In genomic region chr11:69965271-69966005, GRCm38 (mm10) we compare ENCODE assay signal across 8 mouse cellular contexts. TPM values are rescaled to one million over a fixed set of nuclear protein-coding genes. Genes with fewer than 3 reads are reported as not detected.
DNase-seq lines count a peak whose midpoint lies in the region; ATAC-seq and TF ChIP-seq lines count a peak whose summit lies in the region.

No protein-coding gene starts in this region.

- no peaks in the 10 kb centered on the region for H3K9me3 ChIP-seq in heart, embryonic 11.5 days (replicated peaks; ENCODE audit: control insufficient read depth, low read length)
- H3K9me3 ChIP-seq in forebrain, embryonic 15.5 days = no peaks in the 10 kb centered on the region
- H3K9me3 ChIP-seq in limb, embryonic 14.5 days (ENCODE audit: control insufficient read depth, low read length) = no peaks in the 10 kb centered on the region

- DNase-seq in heart, adult 8-10 months (ENCODE audit: low spot score) = no peak
- DNase-seq in limb, embryonic 14.5 days (ENCODE audit: low spot score) = no peak
- peak; percentile 30 for DNase-seq in neural tube, embryonic 10.5 days (ENCODE audit: extremely low spot score, low spot score)
- DNase-seq in left cerebral cortex, postnatal 25 days (ENCODE audit: low spot score in 2 of 2) = no peak
- DNase-seq in gastrocnemius, postnatal 10 days = no peak
- DNase-seq in gastrocnemius, postnatal 36 days = no peak

- intact Hi-C loops in left cerebral cortex, postnatal 25 days (cut with DNase I) = no loop called here
- intact Hi-C loops in gastrocnemius, postnatal 36 days (cut with DNase I) = no loop called here

- H3K4me3 ChIP-seq in heart, embryonic 11.5 days (ENCODE audit: low read depth, low read length) = peak overlapping the region; percentile 33
- 0 out of 2 replicates have a peak overlapping the region, but pooled peaks have one; percentile 26 for H3K4me3 ChIP-seq in forebrain, embryonic 15.5 days
- H3K4me3 ChIP-seq in limb, embryonic 14.5 days (replicated peaks; ENCODE audit: low read length) = peak overlapping the region; percentile 37

- peaks cover 10% of the 10 kb centered on the region for H3K4me1 ChIP-seq in heart, embryonic 11.5 days (ENCODE audit: control insufficient read depth, insufficient read depth, low read length)
- H3K4me1 ChIP-seq in forebrain, embryonic 15.5 days = peaks cover 14% of the 10 kb centered on the region
- 0 out of 2 replicates have a peak, but pooled peaks cover 3% of the 10 kb centered on the region for H3K4me1 ChIP-seq in limb, embryonic 14.5 days (ENCODE audit: control insufficient read depth, insufficient read depth, low read length)

- no peak for TF ChIP-seq POLR2A in limb, embryonic 14.5 days (IDR thresholded peaks at IDR 0.05; ENCODE audit: borderline replicate concordance, extremely low read depth, insufficient read depth, insufficient read length)

- H3K27me3 ChIP-seq in heart, embryonic 11.5 days (ENCODE audit: control insufficient read depth, insufficient read depth, low read length) = peaks cover 59% of the 10 kb centered on the region
- H3K27me3 ChIP-seq in forebrain, embryonic 15.5 days = peaks cover 57% of the 10 kb centered on the region
- peaks cover 68% of the 10 kb centered on the region for H3K27me3 ChIP-seq in limb, embryonic 14.5 days (ENCODE audit: control insufficient read depth, insufficient read depth, low read length)

- no peak for ATAC-seq in heart, embryonic 11.5 days (replicated peaks; ENCODE audit: insufficient number of reproducible peaks, low FRiP score, low TSS enrichment)
- ATAC-seq in forebrain, embryonic 15.5 days (replicated peaks) = no peak
- no peak for ATAC-seq in limb, embryonic 14.5 days (ENCODE audit: low FRiP score, low read depth)

- H3K27ac ChIP-seq in heart, embryonic 11.5 days (ENCODE audit: low read depth, low read length) = no peak overlapping the region
- H3K27ac ChIP-seq in forebrain, embryonic 15.5 days (replicated peaks) = no peak overlapping the region
- H3K27ac ChIP-seq in limb, embryonic 14.5 days (replicated peaks; ENCODE audit: low read depth, low read length) = no peak overlapping the region

- WGBS in heart, embryonic 11.5 days (ENCODE audit: insufficient replicate concordance) = 3% methylated on average over 49 of the region's 49 CpGs
- WGBS in forebrain, embryonic 15.5 days = 1% methylated on average over 49 of the region's 49 CpGs
- 2% methylated on average over 49 of the region's 49 CpGs for WGBS in limb, embryonic 14.5 days

- H3K4me2 ChIP-seq in heart, embryonic 11.5 days = peak overlapping the region; percentile 73
- H3K4me2 ChIP-seq in forebrain, embryonic 15.5 days (replicated peaks) = no peak overlapping the region
- peak overlapping the region; percentile 68; the same call in 1 of the 2 replicates for H3K4me2 ChIP-seq in limb, embryonic 14.5 days (replicated peaks; ENCODE audit: low read depth, low read length, severe bottlenecking)

- peaks cover 6% of the 10 kb centered on the region for H3K36me3 ChIP-seq in heart, embryonic 11.5 days (ENCODE audit: control insufficient read depth, insufficient read depth, low read length)
- peaks cover 25% of the 10 kb centered on the region for H3K36me3 ChIP-seq in forebrain, embryonic 15.5 days
- peaks cover 28% of the 10 kb centered on the region for H3K36me3 ChIP-seq in limb, embryonic 14.5 days (ENCODE audit: control insufficient read depth, insufficient read depth, low read length)

- no peak overlapping the region; the same call in 1 of the 2 replicates for H3K9ac ChIP-seq in heart, embryonic 11.5 days (ENCODE audit: low read depth, low read length)
- no peak overlapping the region; the same call in 1 of the 2 replicates for H3K9ac ChIP-seq in forebrain, embryonic 15.5 days (replicated peaks)
- H3K9ac ChIP-seq in limb, embryonic 14.5 days (ENCODE audit: low read depth, low read length, severe bottlenecking) = 0 out of 2 replicates have a peak overlapping the region, but pooled peaks have one; percentile 50

RNA-seq across cellular contexts. Expression of gene Cldn7, which starts 0.9 kb away (rescaled TPM):
- 2.4 and 3.0 TPM in 2 replicates for polyA plus RNA-seq in heart, embryonic 11.5 days (2014; fragmentation: Nextera tagmentation; extraction: Ambion mirVana)
- 1 to 10 TPM in 1 of 4 experiments, not detected in 3; 1.1 TPM for total RNA-seq in heart, adult 8-10 months (2022)
- polyA plus RNA-seq in forebrain, embryonic 15.5 days (2015; fragmentation: Nextera tagmentation; extraction: Ambion mirVana) = 0.28 and 0.56 TPM in 2 replicates
- 6.3 and 8.7 TPM in 2 replicates for polyA plus RNA-seq in limb, embryonic 14.5 days (2012; rRNA removed)
- 6.1 and 7.6 TPM in 2 replicates for polyA plus RNA-seq in limb, embryonic 14.5 days (2014; fragmentation: Nextera tagmentation; extraction: Ambion mirVana)
- not detected for total RNA-seq in left cerebral cortex, postnatal 25 days (2021)
- total RNA-seq in gastrocnemius, postnatal 10 days (2021) = under 1 TPM in 1 of 2 experiments, not detected in 1; 0.38 TPM
- total RNA-seq in gastrocnemius, postnatal 36 days (2021) = not detected

RNA-seq across cellular contexts. Expression of gene Ctdnep1, which starts 15.5 kb away (rescaled TPM):
- polyA plus RNA-seq in heart, embryonic 11.5 days (2014; fragmentation: Nextera tagmentation; extraction: Ambion mirVana) = 20.3 and 22.2 TPM in 2 replicates
- 100 to 1,000 TPM; 144 to 172 (median 168) TPM for total RNA-seq in heart, adult 8-10 months (2022)
- 18.4 and 20.8 TPM in 2 replicates for polyA plus RNA-seq in forebrain, embryonic 15.5 days (2015; fragmentation: Nextera tagmentation; extraction: Ambion mirVana)
- 117 and 125 TPM in 2 replicates for polyA plus RNA-seq in limb, embryonic 14.5 days (2012; rRNA removed)
- 38.3 and 40.1 TPM in 2 replicates for polyA plus RNA-seq in limb, embryonic 14.5 days (2014; fragmentation: Nextera tagmentation; extraction: Ambion mirVana)
- 100 to 1,000 TPM; 117 to 129 TPM for total RNA-seq in left cerebral cortex, postnatal 25 days (2021)
- total RNA-seq in gastrocnemius, postnatal 10 days (2021) = 100 to 1,000 TPM; 237 to 249 TPM
- 100 to 1,000 TPM; 171 to 246 TPM for total RNA-seq in gastrocnemius, postnatal 36 days (2021)

RNA-seq across cellular contexts. Expression of gene Elp5, which starts 16.9 kb away (rescaled TPM):
- 120 and 130 TPM in 2 replicates for polyA plus RNA-seq in heart, embryonic 11.5 days (2014; fragmentation: Nextera tagmentation; extraction: Ambion mirVana)
- 10 to 100 TPM; 41.7 to 57.3 (median 48.1) TPM for total RNA-seq in heart, adult 8-10 months (2022)
- polyA plus RNA-seq in forebrain, embryonic 15.5 days (2015; fragmentation: Nextera tagmentation; extraction: Ambion mirVana) = 170 and 171 TPM in 2 replicates
- 101 and 111 TPM in 2 replicates for polyA plus RNA-seq in limb, embryonic 14.5 days (2012; rRNA removed)
- polyA plus RNA-seq in limb, embryonic 14.5 days (2014; fragmentation: Nextera tagmentation; extraction: Ambion mirVana) = 118 and 122 TPM in 2 replicates
- total RNA-seq in left cerebral cortex, postnatal 25 days (2021) = 100 to 1,000 TPM; 106 to 109 TPM
- total RNA-seq in gastrocnemius, postnatal 10 days (2021) = 10 to 100 TPM; 46.9 to 53.2 TPM
- 10 to 100 TPM; 29.0 to 34.6 TPM for total RNA-seq in gastrocnemius, postnatal 36 days (2021)

RNA-seq across cellular contexts. Expression of gene Slc2a4, which starts 17.4 kb away (rescaled TPM):
- 22.0 and 22.8 TPM in 2 replicates for polyA plus RNA-seq in heart, embryonic 11.5 days (2014; fragmentation: Nextera tagmentation; extraction: Ambion mirVana)
- 100 to 1,000 TPM; 435 to 503 (median 470) TPM for total RNA-seq in heart, adult 8-10 months (2022)
- 6.4 and 7.5 TPM in 2 replicates for polyA plus RNA-seq in forebrain, embryonic 15.5 days (2015; fragmentation: Nextera tagmentation; extraction: Ambion mirVana)
- 31.0 and 40.4 TPM in 2 replicates for polyA plus RNA-seq in limb, embryonic 14.5 days (2012; rRNA removed)
- polyA plus RNA-seq in limb, embryonic 14.5 days (2014; fragmentation: Nextera tagmentation; extraction: Ambion mirVana) = 19.3 and 20.9 TPM in 2 replicates
- 1 to 10 TPM; 2.3 to 3.5 TPM for total RNA-seq in left cerebral cortex, postnatal 25 days (2021)
- 100 to 1,000 TPM; 128 to 165 TPM for total RNA-seq in gastrocnemius, postnatal 10 days (2021)
- 100 to 1,000 TPM; 382 to 407 TPM for total RNA-seq in gastrocnemius, postnatal 36 days (2021)

RNA-seq across cellular contexts. Expression of gene Gabarap, which starts 25.5 kb away (rescaled TPM):
- polyA plus RNA-seq in heart, embryonic 11.5 days (2014; fragmentation: Nextera tagmentation; extraction: Ambion mirVana) = 481 and 489 TPM in 2 replicates
- total RNA-seq in heart, adult 8-10 months (2022) = 100 to 1,000 TPM; 287 to 342 (median 325) TPM
- polyA plus RNA-seq in forebrain, embryonic 15.5 days (2015; fragmentation: Nextera tagmentation; extraction: Ambion mirVana) = 610 and 626 TPM in 2 replicates
- 431 and 477 TPM in 2 replicates for polyA plus RNA-seq in limb, embryonic 14.5 days (2012; rRNA removed)
- 574 and 593 TPM in 2 replicates for polyA plus RNA-seq in limb, embryonic 14.5 days (2014; fragmentation: Nextera tagmentation; extraction: Ambion mirVana)
- 100 to 1,000 TPM; 217 to 218 TPM for total RNA-seq in left cerebral cortex, postnatal 25 days (2021)
- 100 to 1,000 TPM; 195 to 228 TPM for total RNA-seq in gastrocnemius, postnatal 10 days (2021)
- total RNA-seq in gastrocnemius, postnatal 36 days (2021) = 100 to 1,000 TPM; 142 to 178 TPM
